Mouse (Mus musculus) adrenal gland, postnatal 36 days (tissue): Measurements from ENCODE around the gene Fcgr1. TPM values are rescaled to one million over a fixed set of nuclear protein-coding genes. Genes with fewer than 3 reads are reported as not detected.
"Not testable (repeated sequence)": the region's sequence is repeated elsewhere in the genome, so short reads cannot be mapped to it uniquely, and the experiment has no call there.

ENCODE experiments used
- DNase-seq, 2 experiments: peaks; one replicate each; pipeline ENCODE4 v3.0.0; 2021; ENCODE audit warnings: mixed read lengths in 1 of 2
- total RNA-seq, 2 experiments: library from RNA; stranded (reverse); gene quantifications; 2 replicates each; pipeline ENCODE4 v1.2.3; 2021

Gene Fcgr1
- total RNA-seq, 2 experiments from 2014 or later: 1.7 to 1.9 TPM

GRCm38 (mm10) chr3:96248141-96249033, 45.4 kb downstream of the Fcgr1 start:
- no peak for DNase-seq

- no peak for DNase-seq
Measured at GRCm38 (mm10) chr3:96247356-96248140, 46.2 kb downstream of the Fcgr1 start.

GRCm38 (mm10) chr3:96246427-96246856, 47.3 kb downstream of the Fcgr1 start, which contains the start of gene Hist2h3c1:
TSS of gene Hist2h3c1 (plus strand) at chr3:96246685.
- not testable (repeated sequence) for DNase-seq

- not testable (repeated sequence) for DNase-seq
Measured at GRCm38 (mm10) chr3:96246018-96246417, 47.8 kb downstream of the Fcgr1 start.

GRCm38 (mm10) chr3:96245003-96245886, 48.5 kb downstream of the Fcgr1 start, which contains the start of gene Hist2h2aa1:
TSS of gene Hist2h2aa1 (plus strand) at chr3:96245497.
- peak; percentile 84 to 87 for DNase-seq

- DNase-seq: no peak
Measured at GRCm38 (mm10) chr3:96243921-96244572, 49.7 kb downstream of the Fcgr1 start.

- no peak for DNase-seq
Measured at GRCm38 (mm10) chr3:96240799-96241197, 53.0 kb downstream of the Fcgr1 start.

GRCm38 (mm10) chr3:96239949-96240798, 53.6 kb downstream of the Fcgr1 start, which contains the start of gene Hist2h2aa2:
TSS of gene Hist2h2aa2 (minus strand) at chr3:96240276.
- DNase-seq: peak; percentile 91 to 96

- peak; percentile 30 to 55 for DNase-seq
Measured at GRCm38 (mm10) chr3:96238954-96239793, 54.6 kb downstream of the Fcgr1 start, which contains the start of gene Hist2h3c2. TSS of gene Hist2h3c2 (minus strand) at chr3:96239127.

GRCm38 (mm10) chr3:96237904-96238511, 55.8 kb downstream of the Fcgr1 start:
- DNase-seq: no peak

GRCm38 (mm10) chr3:96237335-96237903, 56.4 kb downstream of the Fcgr1 start:
- no peak for DNase-seq

GRCm38 (mm10) chr3:96236834-96237334, 56.9 kb downstream of the Fcgr1 start:
- DNase-seq: no peak

GRCm38 (mm10) chr3:96235836-96236235, 57.9 kb downstream of the Fcgr1 start:
- DNase-seq: no peak

GRCm38 (mm10) chr3:96234914-96235313, 58.9 kb downstream of the Fcgr1 start:
- no peak for DNase-seq
